Mouse (Mus musculus) adrenal gland, adult 8-10 months (tissue): ENCODE measurements around the gene Tox3. TPM values are rescaled to one million over a fixed set of nuclear protein-coding genes. Genes with fewer than 3 reads are reported as not detected.

Experiments
- DNase-seq: peaks from one replicate; pipeline ENCODE4 v3.0.0; 2022
- total RNA-seq, 4 experiments: library from RNA; stranded (reverse); gene quantifications; 2 replicates each; pipeline ENCODE4 v1.2.4; 2022

Gene Tox3
- 1 to 10 TPM; 3.2 to 6.2 (median 5.4) TPM for total RNA-seq

GRCm38 (mm10) chr8:90348178-90348925 lies at the start of gene Tox3:
Tox3 (minus strand) TSS chr8:90348343.
- DNase-seq: no peak

- no peak for DNase-seq
These were observed 44.5 kb upstream of the Tox3 start for GRCm38 (mm10) chr8:90392643-90393042.

- no peak for DNase-seq
These were observed 43.4 kb upstream of the Tox3 start for GRCm38 (mm10) chr8:90391483-90392074.

GRCm38 (mm10) chr8:90390827-90391226 lies 42.7 kb upstream of the Tox3 start:
- no peak for DNase-seq

- no peak for DNase-seq
These were observed 30.9 kb upstream of the Tox3 start for GRCm38 (mm10) chr8:90379064-90379463.

DNA sequence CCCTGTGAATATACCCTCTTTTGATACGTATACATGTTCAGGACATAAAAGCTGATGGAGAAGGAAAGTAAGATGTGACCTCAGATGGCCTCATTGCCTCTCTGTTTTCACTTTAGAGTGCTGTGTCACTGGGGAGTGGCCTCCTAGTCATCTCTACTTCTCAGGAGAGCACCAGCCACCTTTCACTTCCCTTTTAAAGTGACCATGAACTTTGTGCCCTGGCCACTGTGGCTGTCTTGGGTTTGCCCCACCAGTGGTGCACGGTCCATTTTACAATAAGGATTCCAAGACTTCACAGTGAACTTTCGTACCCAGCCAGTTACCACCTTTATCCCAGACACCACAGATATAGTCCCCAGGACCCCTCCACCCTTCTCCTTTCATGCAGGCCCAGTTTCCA lies 29.9 kb upstream of the Tox3 start:
- no peak for DNase-seq

DNA sequence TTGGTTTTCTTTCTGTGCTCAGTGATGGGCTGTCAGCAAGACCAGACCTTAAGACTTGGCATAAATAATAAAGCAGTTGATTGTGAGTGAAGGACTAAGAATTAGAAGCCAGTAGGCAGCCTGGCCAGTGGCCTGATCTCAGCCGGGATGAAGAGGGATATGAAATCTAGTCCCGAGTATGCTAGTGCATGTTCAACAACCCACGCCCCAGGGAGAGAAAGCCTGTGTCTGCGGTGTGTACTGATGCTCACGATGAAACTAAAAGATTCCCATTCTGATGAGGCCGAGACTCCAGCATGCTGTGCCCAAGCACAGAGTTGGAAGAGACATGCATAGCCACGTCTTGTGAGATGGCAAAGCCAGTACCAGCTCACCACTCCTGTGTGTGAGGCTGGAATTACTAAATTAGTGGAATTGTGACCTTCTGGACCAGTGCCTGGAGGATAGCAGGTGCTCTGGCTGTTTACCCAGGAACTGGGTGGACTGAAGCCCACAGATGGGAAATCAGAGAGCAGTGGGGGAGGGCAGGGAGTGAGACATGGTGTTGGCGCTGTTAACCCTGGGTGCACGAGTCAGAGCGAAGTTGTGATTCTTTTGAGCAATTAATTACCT lies 23.6 kb upstream of the Tox3 start:
- DNase-seq: no peak

- DNase-seq: no peak
These were observed 21.7 kb upstream of the Tox3 start for GRCm38 (mm10) chr8:90369876-90370275.

GRCm38 (mm10) chr8:90356729-90357128 lies 8.6 kb upstream of the Tox3 start:
- DNase-seq: no peak

DNA sequence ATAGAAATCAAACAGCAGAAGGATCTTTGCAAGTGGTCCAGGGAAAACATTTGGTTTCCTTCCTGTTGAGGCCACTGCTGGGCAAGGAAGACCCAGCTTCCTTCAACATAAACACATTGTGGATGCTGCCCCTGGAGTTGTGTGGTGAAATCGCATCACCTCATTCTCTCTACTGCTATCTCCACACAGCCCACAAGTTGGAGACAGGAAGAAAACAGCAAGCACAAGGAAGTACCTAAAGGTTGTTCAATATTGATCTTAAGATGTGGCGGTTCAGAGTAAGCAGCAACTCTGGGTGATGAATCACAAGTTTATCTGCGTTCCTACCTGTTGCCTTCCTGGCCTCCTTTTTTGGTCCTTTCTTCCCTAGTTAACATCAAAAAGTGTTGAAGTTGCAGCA lies 6.6 kb upstream of the Tox3 start:
- no peak for DNase-seq

DNA sequence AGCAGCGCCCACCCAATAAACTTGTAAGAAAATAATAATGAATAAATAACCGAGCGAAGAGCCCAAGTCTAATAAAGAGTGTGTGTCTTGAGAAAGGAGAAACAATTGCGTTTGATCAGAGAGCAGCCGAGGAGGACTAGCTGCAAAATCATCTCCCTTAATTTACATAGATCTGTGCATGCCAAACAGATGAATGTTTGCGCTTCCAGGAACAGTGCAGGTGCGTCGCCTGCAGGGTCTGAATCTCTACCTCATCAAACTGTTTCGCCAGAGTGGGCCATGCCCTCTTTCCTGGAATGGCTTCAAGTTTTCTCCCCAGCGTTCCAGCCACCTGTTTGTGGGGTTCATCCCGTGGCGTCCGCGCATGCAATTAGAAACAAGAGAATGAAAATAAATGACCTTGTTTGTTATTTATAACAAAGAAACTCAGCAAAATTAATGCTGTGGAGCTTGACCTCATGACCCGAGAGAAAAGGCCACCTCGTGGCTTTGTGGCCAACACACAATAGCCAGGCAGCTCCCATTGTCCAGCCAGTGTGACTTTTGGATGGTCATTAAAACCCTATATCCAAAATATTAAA lies 5.9 kb upstream of the Tox3 start:
- no peak for DNase-seq

DNA sequence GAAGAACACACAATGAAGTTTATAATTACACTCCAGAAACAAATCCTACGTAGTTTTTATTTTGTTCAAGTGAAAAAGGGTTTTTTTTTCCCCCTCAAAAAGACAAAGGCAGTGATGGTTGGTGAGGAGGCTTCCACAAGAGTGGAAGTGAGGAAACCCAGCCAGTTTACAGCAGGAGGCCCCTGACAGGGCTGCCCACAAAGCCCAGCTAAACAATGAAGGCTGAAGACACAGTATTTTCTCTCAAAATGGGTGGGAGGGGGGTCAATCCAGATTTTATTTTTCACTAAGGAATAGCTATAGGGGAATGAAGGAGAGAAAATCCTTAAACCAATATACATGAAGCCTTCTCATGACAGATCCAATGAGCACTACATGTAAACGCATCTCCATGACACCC lies 5.4 kb upstream of the Tox3 start:
- DNase-seq: no peak

- DNase-seq: no peak
These were observed 4.8 kb upstream of the Tox3 start for GRCm38 (mm10) chr8:90352991-90353390.

DNA sequence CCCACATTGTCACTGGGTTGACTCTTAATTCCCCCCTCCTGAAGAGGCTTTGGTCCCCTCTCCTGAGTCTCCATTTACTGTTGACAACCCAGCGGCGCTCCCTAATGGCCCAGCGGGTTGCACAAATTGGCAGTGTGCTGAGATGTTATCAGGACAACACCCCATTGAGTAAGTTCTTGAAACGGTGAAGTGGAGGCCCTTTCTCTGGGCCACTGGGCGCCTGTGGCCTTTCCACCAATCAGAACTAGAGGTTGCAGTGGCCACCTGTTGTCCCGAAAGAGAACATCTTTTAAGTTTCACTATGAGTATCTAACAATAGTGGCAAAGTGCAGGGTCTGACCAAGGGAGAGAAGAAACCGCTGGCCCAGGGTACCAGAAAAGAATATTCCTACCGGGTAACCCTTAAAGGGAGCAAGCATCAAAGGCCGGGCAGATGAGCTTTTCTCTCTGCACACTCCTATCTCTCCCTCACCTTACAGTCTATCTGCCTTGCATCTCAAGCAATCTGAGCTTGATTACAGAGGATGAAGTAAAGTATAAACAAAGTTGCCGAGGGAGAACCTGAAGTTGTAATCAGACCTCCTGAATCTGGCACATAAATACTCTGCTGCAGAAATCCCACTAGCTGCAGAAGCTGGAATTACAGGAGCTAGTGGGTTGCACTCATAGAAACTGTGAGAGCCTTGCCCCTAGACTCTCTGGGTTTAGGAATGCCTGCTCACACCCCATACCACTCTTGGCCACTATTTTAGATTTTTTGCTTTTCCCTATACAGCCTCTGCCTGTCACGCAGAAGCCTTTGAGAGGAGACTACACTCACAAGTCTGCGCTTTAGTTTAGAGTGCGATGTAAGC lies 1.8 kb upstream of the Tox3 start:
- no peak for DNase-seq

DNA sequence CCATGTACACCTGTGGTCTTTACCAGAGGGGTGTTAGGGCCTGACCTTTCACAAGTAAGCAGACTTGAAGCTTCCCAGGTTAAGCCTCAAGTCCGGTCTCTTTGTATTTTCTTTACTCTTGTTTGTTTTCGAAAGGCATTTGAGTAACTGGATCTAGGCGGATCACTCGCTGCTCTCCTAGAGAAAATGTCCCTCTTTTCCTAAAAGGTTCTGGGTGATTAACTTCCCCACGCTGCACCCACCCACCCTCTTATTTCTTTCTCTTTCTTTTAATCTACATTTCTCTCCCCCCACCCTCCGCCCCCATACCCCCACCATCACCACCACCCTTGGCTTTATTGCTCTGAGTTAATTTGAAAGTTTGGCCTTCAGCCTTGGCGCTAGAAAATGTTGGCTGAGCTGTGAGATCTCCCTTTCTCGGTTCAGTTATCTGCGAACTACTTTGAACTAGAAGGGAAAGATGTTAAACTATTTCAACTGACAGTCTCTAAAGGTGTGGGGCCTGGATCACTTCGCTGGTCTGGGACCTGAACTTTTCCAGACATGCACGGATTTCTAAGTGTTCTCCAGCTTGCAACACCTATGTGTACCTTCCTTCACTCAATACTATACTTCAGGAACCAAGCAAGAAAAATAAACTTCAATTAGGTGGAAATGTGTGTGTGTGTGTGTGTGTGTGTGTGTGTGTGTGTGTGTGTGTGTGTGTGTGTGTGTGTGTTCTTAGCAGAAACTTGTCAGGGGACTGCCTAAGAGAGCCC lies 962 bp upstream of the Tox3 start:
- no peak for DNase-seq

- no peak for DNase-seq
These were observed 464 bp downstream of the Tox3 start for GRCm38 (mm10) chr8:90347581-90348177.

GRCm38 (mm10) chr8:90346880-90347535 lies 1.1 kb downstream of the Tox3 start:
- no peak for DNase-seq

DNA sequence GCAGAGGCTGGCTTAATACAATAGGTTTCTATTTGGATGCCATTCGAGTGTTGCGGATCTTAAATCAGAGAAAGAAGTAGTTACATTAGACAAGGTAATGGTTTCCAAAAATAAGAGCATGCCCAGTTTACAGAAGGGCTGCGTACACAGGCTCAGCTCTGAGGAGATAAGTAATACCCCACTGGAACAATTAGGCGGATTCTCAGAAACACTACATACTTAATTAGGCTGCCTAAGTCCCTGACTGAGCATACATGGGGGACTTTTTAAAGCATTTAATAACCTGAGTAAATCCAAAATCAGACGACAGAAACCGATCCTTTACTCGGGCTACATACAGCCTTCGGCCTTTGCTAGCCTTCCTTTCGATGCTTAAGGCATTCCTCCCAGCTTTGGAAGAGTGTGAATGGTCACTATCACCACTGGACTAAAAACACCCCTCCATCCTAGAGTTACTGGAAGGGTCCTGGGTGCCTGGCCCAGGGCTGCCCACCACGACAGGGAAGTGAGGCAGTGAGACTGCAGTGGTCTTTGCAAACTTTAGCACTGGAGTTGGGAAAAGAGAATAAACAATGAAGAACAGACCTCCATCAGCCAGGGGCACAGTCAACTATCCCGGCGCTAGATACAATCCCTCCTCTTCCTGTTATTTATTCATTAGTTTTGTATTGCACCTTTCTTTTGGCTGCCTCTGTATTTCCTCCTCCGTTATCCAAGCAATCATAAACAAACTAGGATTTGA lies 1.8 kb downstream of the Tox3 start:
- DNase-seq: no peak

- no peak for DNase-seq
These were observed 17.5 kb downstream of the Tox3 start for GRCm38 (mm10) chr8:90330377-90331285.
